Mouse (Mus musculus): Measurements from ENCODE around the gene Olfr1040.

GRCm38 (mm10) chr2:86177720-86178119 is 31.2 kb upstream of the Olfr1040 start, which contains the start of gene Olfr1044:
- TF ChIP-seq CTCF (IDR thresholded peaks at IDR 0.05; ENCODE audit: extremely low read depth, insufficient read length, insufficient replicate concordance, low read depth, low read length) (no peak), POLR2A (IDR thresholded peaks at IDR 0.05; ENCODE audit: low read depth, low read length) (no peak)

Data from small intestine, adult 2 months (tissue).